Mouse (Mus musculus) cerebral cortex, adult 2 months (tissue): ENCODE data around the gene Ryk.

Source experiments
- WGBS: fragments of 180-500 bp; shearing (Covaris S2); methylation state at CpG from one replicate; pipeline ENCODE4 v1.1.7; 2018; 5-methylcytosine and 5-hydroxymethylcytosine counted together

Ryk gene

GRCm38 (mm10) chr9:102859399-102859798, 24.7 kb downstream of the Ryk start:
- WGBS: 91% methylated on average over 5 of the region's 5 CpGs

- 87% methylated on average over 10 of the region's 10 CpGs for WGBS
Observed at GRCm38 (mm10) chr9:102859963-102860362, 25.2 kb downstream of the Ryk start.

GRCm38 (mm10) chr9:102860802-102861469, 26.2 kb downstream of the Ryk start:
- 74% methylated on average over 7 of the region's 7 CpGs for WGBS

GRCm38 (mm10) chr9:102861789-102862188, 27.1 kb downstream of the Ryk start:
- 90% methylated on average over 7 of the region's 7 CpGs for WGBS

GRCm38 (mm10) chr9:102862260-102862659, 27.5 kb downstream of the Ryk start:
- 93% methylated on average over 3 of the region's 3 CpGs for WGBS

- WGBS: 21% methylated on average over 14 of the region's 14 CpGs
Observed at GRCm38 (mm10) chr9:102863876-102864545, 29.3 kb downstream of the Ryk start.

GRCm38 (mm10) chr9:102864931-102865330, 30.2 kb downstream of the Ryk start:
- 70% methylated on average over 8 of the region's 8 CpGs for WGBS

GRCm38 (mm10) chr9:102865946-102866737, 31.4 kb downstream of the Ryk start:
- WGBS: 73% methylated on average over 12 of the region's 12 CpGs

GRCm38 (mm10) chr9:102866893-102867292, 32.2 kb downstream of the Ryk start:
- WGBS: 23% methylated on average over 4 of the region's 4 CpGs

- 87% methylated on average over 4 of the region's 4 CpGs for WGBS
Observed at GRCm38 (mm10) chr9:102867516-102867915, 32.8 kb downstream of the Ryk start.

- WGBS: 81% methylated on average over 7 of the region's 7 CpGs
Observed at GRCm38 (mm10) chr9:102868451-102868850, 33.7 kb downstream of the Ryk start.

GRCm38 (mm10) chr9:102876054-102876690, 41.5 kb downstream of the Ryk start:
- WGBS: 89% methylated on average over 7 of the region's 7 CpGs

- 74% methylated on average over 9 of the region's 9 CpGs for WGBS
Observed at GRCm38 (mm10) chr9:102877916-102878315, 43.2 kb downstream of the Ryk start.

- 50% methylated on average over 8 of the region's 8 CpGs for WGBS
Observed at GRCm38 (mm10) chr9:102879545-102879944, 44.8 kb downstream of the Ryk start.

- WGBS: 93% methylated on average over 9 of the region's 9 CpGs
Observed at GRCm38 (mm10) chr9:102884703-102885102, 50.0 kb downstream of the Ryk start.

GRCm38 (mm10) chr9:102890166-102890565, 55.4 kb downstream of the Ryk start:
- WGBS: 76% methylated on average over 9 of the region's 9 CpGs

- WGBS: 80% methylated on average over 7 of the region's 7 CpGs
Observed at GRCm38 (mm10) chr9:102892480-102893355, 58.0 kb downstream of the Ryk start.

- 89% methylated on average over 11 of the region's 11 CpGs for WGBS
Observed at GRCm38 (mm10) chr9:102893356-102893870, 58.7 kb downstream of the Ryk start.

- WGBS: 90% methylated on average over 6 of the region's 6 CpGs
Observed at GRCm38 (mm10) chr9:102899916-102900315, 65.2 kb downstream of the Ryk start.

- WGBS: 81% methylated on average over 7 of the region's 7 CpGs
Observed at GRCm38 (mm10) chr9:102902308-102902707, 67.6 kb downstream of the Ryk start.

GRCm38 (mm10) chr9:102904952-102905351, 70.2 kb downstream of the Ryk start:
- WGBS: 94% methylated on average over 6 of the region's 6 CpGs
